Mouse (Mus musculus) midbrain, postnatal 0 days (tissue): ENCODE measurements around the gene Ambra1. TPM values are rescaled to one million over a fixed set of nuclear protein-coding genes. Genes with fewer than 3 reads are reported as not detected.

Experiments
- ATAC-seq: fragments of 200-750 bp; cut with Nextera tagmentation; 2 replicates; pipeline ENCODE4 v1.8.0; 2017; ENCODE audit warnings: moderate number of reproducible peaks, mild to moderate bottlenecking, moderate TSS enrichment, moderate library complexity; ENCODE audit not compliant: low FRiP score
- DNase-seq: peaks from one replicate; pipeline ENCODE4 v3.0.0-alpha.2; 2015; ENCODE audit warnings: low spot score
- H3K27ac ChIP-seq: fragments of 300-500 bp; sonication (generic); 2 replicates; pipeline ENCODE4 v1.5.1; 2014; ENCODE audit warnings: low read depth, mild to moderate bottlenecking, low read length, mixed read lengths
- H3K27me3 ChIP-seq: fragments of 300-500 bp; sonication (generic); 2 replicates; pipeline ENCODE4 v1.6.1; 2014; ENCODE audit warnings: low read length, control low read depth, mixed read lengths; ENCODE audit not compliant: insufficient read depth
- H3K36me3 ChIP-seq: fragments of 300-500 bp; sonication (generic); 2 replicates; pipeline ENCODE4 v1.6.1; 2014; ENCODE audit warnings: low read length, control low read depth, mixed read lengths; ENCODE audit not compliant: insufficient read depth
- H3K4me1 ChIP-seq: fragments of 300-500 bp; sonication (generic); 2 replicates; pipeline ENCODE4 v1.6.1; 2014; ENCODE audit warnings: mild to moderate bottlenecking, control low read depth, antibody characterized with exemption, low read length, mixed read lengths; ENCODE audit not compliant: insufficient read depth
- H3K4me2 ChIP-seq: fragments of 300-500 bp; sonication (generic); 2 replicates; pipeline ENCODE4 v1.6.1; 2014; ENCODE audit warnings: low read depth, mild to moderate bottlenecking, low read length, mixed read lengths; ENCODE audit not compliant: poor library complexity, severe bottlenecking
- H3K4me3 ChIP-seq: fragments of 300-500 bp; sonication (generic); 2 replicates; pipeline ENCODE4 v1.5.1; 2014; ENCODE audit warnings: low read depth, mild to moderate bottlenecking, low read length, moderate library complexity
- H3K9ac ChIP-seq: fragments of 300-500 bp; sonication (generic); replicated peaks from 2 replicates; pipeline ENCODE4 v1.6.1; 2014; ENCODE audit warnings: mild to moderate bottlenecking, low read length, moderate library complexity, mixed read lengths; ENCODE audit not compliant: poor library complexity, severe bottlenecking
- H3K9me3 ChIP-seq: fragments of 300-500 bp; sonication (generic); 2 replicates; pipeline ENCODE4 v1.6.1; 2016; ENCODE audit warnings: low read length, control low read depth
- CTCF ChIP-seq: IDR thresholded peaks from 2 replicates; pipeline ENCODE4 v1.5.1; 2016; ENCODE audit warnings: antibody characterized with exemption, mild to moderate bottlenecking
- WGBS: fragments of 180-500 bp; shearing (Covaris S2); extraction: QIAGEN DNeasy Blood & Tissue Kit; methylation state at CpG from one replicate; pipeline ENCODE4 v1.1.7; 2014; 5-methylcytosine and 5-hydroxymethylcytosine counted together
- polyA plus RNA-seq: library from polyadenylated mRNA; unstranded; fragments of >200 nt; fragmentation: Nextera tagmentation; extraction: Ambion mirVana; gene quantifications from 2 replicates; pipeline ENCODE4 v1.2.1, GENCODE M21; 2015
- total RNA-seq: library from RNA; depleted of rRNA; stranded (reverse); fragments of >200 nt; gene quantifications from 2 replicates; pipeline ENCODE4 v1.2.3, GENCODE M21; 2014

Gene Ambra1
- total and polyA plus RNA-seq, 2 experiments from 2014 or later: 19.3 to 59.5 TPM

- DNase-seq: no peak
- ATAC-seq: no peak
- no peak overlapping the region for H3K27ac ChIP-seq
- no peak for TF ChIP-seq CTCF
- no peak overlapping the region for H3K4me2 ChIP-seq
- no peaks in the 10 kb centered on the region for H3K4me1 ChIP-seq
- WGBS: 93% methylated on average over 3 of the region's 3 CpGs
- no peaks in the 10 kb centered on the region for H3K36me3 ChIP-seq
- H3K4me3 ChIP-seq: no peak overlapping the region
- no peak overlapping the region for H3K9ac ChIP-seq
- H3K27me3 ChIP-seq: no peaks in the 10 kb centered on the region
- no peaks in the 10 kb centered on the region for H3K9me3 ChIP-seq
These were observed 105.7 kb downstream of the Ambra1 start for GRCm38 (mm10) chr2:91835631-91836030.

- WGBS: 54% methylated on average over 1 of the region's 1 CpGs
- DNase-seq: no peak
- no peak for TF ChIP-seq CTCF
These were observed 114.2 kb downstream of the Ambra1 start for GRCm38 (mm10) chr2:91844085-91844484.

GRCm38 (mm10) chr2:91852446-91853191, 122.7 kb downstream of the Ambra1 start:
- Histone ChIP-seq H3K9ac (no peak overlapping the region), H3K9me3 (no peaks in the 10 kb centered on the region), H3K4me1 (no peaks in the 10 kb centered on the region), H3K4me2 (no peak overlapping the region), H3K27ac (no peak overlapping the region), H3K36me3 (no peaks in the 10 kb centered on the region), H3K27me3 (no peaks in the 10 kb centered on the region), H3K4me3 (no peak overlapping the region)
- ATAC-seq (no peak), DNase-seq (peak; percentile 31)
- 11% methylated on average over 2 of the region's 2 CpGs for WGBS
- TF ChIP-seq CTCF: no peak

More at GRCm38 (mm10) chr2:91844085-91844484, 114.2 kb downstream of the Ambra1 start:
- H3K4me1 ChIP-seq: no peaks in the 10 kb centered on the region
- H3K27ac ChIP-seq: no peak overlapping the region
- H3K9me3 ChIP-seq: no peaks in the 10 kb centered on the region
- no peak overlapping the region for H3K9ac ChIP-seq
- no peak overlapping the region for H3K4me3 ChIP-seq
- no peaks in the 10 kb centered on the region for H3K36me3 ChIP-seq
- no peak for ATAC-seq
- H3K4me2 ChIP-seq: no peak overlapping the region
- no peaks in the 10 kb centered on the region for H3K27me3 ChIP-seq

GRCm38 (mm10) chr2:91854575-91854974, 124.6 kb downstream of the Ambra1 start:
- no peak overlapping the region for H3K4me3 ChIP-seq
- ATAC-seq (no peak), DNase-seq (no peak)
- no peaks in the 10 kb centered on the region for H3K27me3 ChIP-seq
- WGBS: 79% methylated on average over 6 of the region's 6 CpGs
- no peaks in the 10 kb centered on the region for H3K9me3 ChIP-seq
- no peak overlapping the region for H3K27ac ChIP-seq
- H3K4me2 ChIP-seq: no peak overlapping the region
- no peaks in the 10 kb centered on the region for H3K4me1 ChIP-seq
- TF ChIP-seq CTCF: no peak
- H3K9ac ChIP-seq: no peak overlapping the region
- H3K36me3 ChIP-seq: no peaks in the 10 kb centered on the region

- Histone ChIP-seq H3K4me3 (no peak overlapping the region), H3K9me3 (no peaks in the 10 kb centered on the region), H3K36me3 (no peaks in the 10 kb centered on the region), H3K4me2 (no peak overlapping the region), H3K4me1 (no peaks in the 10 kb centered on the region), H3K27me3 (no peaks in the 10 kb centered on the region), H3K27ac (no peak overlapping the region), H3K9ac (no peak overlapping the region)
- TF ChIP-seq CTCF: no peak
- ATAC-seq: no peak
- WGBS: 68% methylated on average over 3 of the region's 3 CpGs
- no peak for DNase-seq
These were observed 127.0 kb downstream of the Ambra1 start for GRCm38 (mm10) chr2:91856958-91857357.

GRCm38 (mm10) chr2:91859423-91859822, 129.5 kb downstream of the Ambra1 start:
- no peak for ATAC-seq
- H3K27me3 ChIP-seq: no peaks in the 10 kb centered on the region
- no peak overlapping the region for H3K4me3 ChIP-seq
- H3K9ac ChIP-seq: no peak overlapping the region
- no peak for TF ChIP-seq CTCF
- H3K9me3 ChIP-seq: no peaks in the 10 kb centered on the region
- 49% methylated on average over 4 of the region's 4 CpGs for WGBS
- DNase-seq: no peak
- no peaks in the 10 kb centered on the region for H3K36me3 ChIP-seq
- no peak overlapping the region for H3K4me2 ChIP-seq
- H3K4me1 ChIP-seq: no peaks in the 10 kb centered on the region
- H3K27ac ChIP-seq: no peak overlapping the region
